Mouse (Mus musculus): ENCODE results near the gene Tanc2.

DNA sequence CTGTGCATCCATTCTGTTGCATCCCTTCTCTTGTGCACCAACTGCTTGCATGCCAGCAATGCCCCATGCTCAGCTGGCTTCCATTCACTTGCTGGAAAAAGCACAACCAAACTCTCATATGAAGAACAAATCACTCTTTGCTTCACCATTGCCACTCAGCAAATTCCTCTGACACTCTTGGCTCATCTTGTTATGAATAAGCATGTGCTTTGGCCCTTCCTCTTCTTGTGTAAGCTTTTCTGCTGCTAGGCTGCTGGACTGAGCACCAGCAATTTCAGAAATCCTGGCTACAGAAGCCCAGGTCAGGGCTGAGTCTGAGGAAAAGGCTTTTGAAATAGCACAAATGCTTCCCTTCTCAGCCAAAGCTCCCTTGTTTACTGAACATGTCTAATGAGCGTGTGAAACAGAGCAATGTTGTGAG, 22.6 kb upstream of the Tanc2 start:
- TF ChIP-seq CTCF (IDR thresholded peaks at IDR 0.05; ENCODE audit: low read depth) (no peak), EP300 (IDR thresholded peaks at IDR 0.05; ENCODE audit: low read depth) (no peak)

All from heart, postnatal 0 days (tissue).